Mouse (Mus musculus) bone marrow, adult 2 months (tissue): ENCODE measurements around the gene Macrod2.

Experiments
- CTCF ChIP-seq: fragments of 200-500 bp; IDR thresholded peaks from 2 replicates; pipeline ENCODE4 v1.5.1; 2011; ENCODE audit warnings: low read length, control low read depth; ENCODE audit not compliant: control insufficient read depth, insufficient read depth
- POLR2A ChIP-seq: fragments of 200-500 bp; IDR thresholded peaks from 2 replicates; pipeline ENCODE4 v1.6.1; 2011; ENCODE audit warnings: low read depth, mild to moderate bottlenecking, control low read depth, low read length, borderline replicate concordance; ENCODE audit not compliant: control insufficient read depth

GRCm38 (mm10) chr2:142344758-142345157 is 1949.6 kb downstream of the Macrod2 start:
- TF ChIP-seq CTCF (no peak), POLR2A (no peak)
